Mouse (Mus musculus): Measurements from ENCODE around the gene Myh3. TPM values are rescaled to one million over a fixed set of nuclear protein-coding genes. Genes with fewer than 3 reads are reported as not detected.

The Myh3 gene
- total RNA-seq, 1 experiment from 2014 or later, result not detected

GRCm38 (mm10) chr11:67114901-67115300, 36.8 kb downstream of the Myh3 start:
- no peak for ATAC-seq (replicated peaks in 1 of 2; ENCODE audit: insufficient read depth in 1 of 2, low FRiP score in 2 of 2, low TSS enrichment in 1 of 2, low read depth in 1 of 2, poor library complexity in 2 of 2, severe bottlenecking in 2 of 2)

- no peak for ATAC-seq (replicated peaks in 1 of 2; ENCODE audit: insufficient read depth in 1 of 2, low FRiP score in 2 of 2, low TSS enrichment in 1 of 2, low read depth in 1 of 2, poor library complexity in 2 of 2, severe bottlenecking in 2 of 2)
These were observed 38.6 kb downstream of the Myh3 start for GRCm38 (mm10) chr11:67116725-67117124.

GRCm38 (mm10) chr11:67119539-67120070, 41.5 kb downstream of the Myh3 start:
- ATAC-seq (replicated peaks in 1 of 2; ENCODE audit: insufficient read depth in 1 of 2, low FRiP score in 2 of 2, low TSS enrichment in 1 of 2, low read depth in 1 of 2, poor library complexity in 2 of 2, severe bottlenecking in 2 of 2), result no peak

- no peak for ATAC-seq (replicated peaks in 1 of 2; ENCODE audit: insufficient read depth in 1 of 2, low FRiP score in 2 of 2, low TSS enrichment in 1 of 2, low read depth in 1 of 2, poor library complexity in 2 of 2, severe bottlenecking in 2 of 2)
These were observed 42.7 kb downstream of the Myh3 start for GRCm38 (mm10) chr11:67120697-67121294.

- ATAC-seq (replicated peaks in 1 of 2; ENCODE audit: insufficient read depth in 1 of 2, low FRiP score in 2 of 2, low TSS enrichment in 1 of 2, low read depth in 1 of 2, poor library complexity in 2 of 2, severe bottlenecking in 2 of 2), result no peak
These were observed 46.8 kb downstream of the Myh3 start for GRCm38 (mm10) chr11:67124943-67125342.

GRCm38 (mm10) chr11:67125361-67125760, 47.3 kb downstream of the Myh3 start:
- no peak for ATAC-seq (replicated peaks in 1 of 2; ENCODE audit: insufficient read depth in 1 of 2, low FRiP score in 2 of 2, low TSS enrichment in 1 of 2, low read depth in 1 of 2, poor library complexity in 2 of 2, severe bottlenecking in 2 of 2)

GRCm38 (mm10) chr11:67133526-67133925, 55.4 kb downstream of the Myh3 start:
- no peak for ATAC-seq (replicated peaks in 1 of 2; ENCODE audit: insufficient read depth in 1 of 2, low FRiP score in 2 of 2, low TSS enrichment in 1 of 2, low read depth in 1 of 2, poor library complexity in 2 of 2, severe bottlenecking in 2 of 2)

GRCm38 (mm10) chr11:67134654-67135053, 56.6 kb downstream of the Myh3 start:
- ATAC-seq (replicated peaks in 1 of 2; ENCODE audit: insufficient read depth in 1 of 2, low FRiP score in 2 of 2, low TSS enrichment in 1 of 2, low read depth in 1 of 2, poor library complexity in 2 of 2, severe bottlenecking in 2 of 2), result no peak

- no peak for ATAC-seq (replicated peaks in 1 of 2; ENCODE audit: insufficient read depth in 1 of 2, low FRiP score in 2 of 2, low TSS enrichment in 1 of 2, low read depth in 1 of 2, poor library complexity in 2 of 2, severe bottlenecking in 2 of 2)
These were observed 57.4 kb downstream of the Myh3 start for GRCm38 (mm10) chr11:67135532-67135931.

- no peak for ATAC-seq (replicated peaks in 1 of 2; ENCODE audit: insufficient read depth in 1 of 2, low FRiP score in 2 of 2, low TSS enrichment in 1 of 2, low read depth in 1 of 2, poor library complexity in 2 of 2, severe bottlenecking in 2 of 2)
These were observed 61.5 kb downstream of the Myh3 start for GRCm38 (mm10) chr11:67139556-67139955.

GRCm38 (mm10) chr11:67140175-67140574, 62.1 kb downstream of the Myh3 start:
- ATAC-seq (replicated peaks in 1 of 2; ENCODE audit: insufficient read depth in 1 of 2, low FRiP score in 2 of 2, low TSS enrichment in 1 of 2, low read depth in 1 of 2, poor library complexity in 2 of 2, severe bottlenecking in 2 of 2), result no peak

- no peak for ATAC-seq (replicated peaks in 1 of 2; ENCODE audit: insufficient read depth in 1 of 2, low FRiP score in 2 of 2, low TSS enrichment in 1 of 2, low read depth in 1 of 2, poor library complexity in 2 of 2, severe bottlenecking in 2 of 2)
These were observed 62.9 kb downstream of the Myh3 start for GRCm38 (mm10) chr11:67141031-67141430.

GRCm38 (mm10) chr11:67142047-67142446, 63.9 kb downstream of the Myh3 start:
- no peak for ATAC-seq (replicated peaks in 1 of 2; ENCODE audit: insufficient read depth in 1 of 2, low FRiP score in 2 of 2, low TSS enrichment in 1 of 2, low read depth in 1 of 2, poor library complexity in 2 of 2, severe bottlenecking in 2 of 2)

- ATAC-seq (replicated peaks in 1 of 2; ENCODE audit: insufficient read depth in 1 of 2, low FRiP score in 2 of 2, low TSS enrichment in 1 of 2, low read depth in 1 of 2, poor library complexity in 2 of 2, severe bottlenecking in 2 of 2), result no peak
These were observed 65.0 kb downstream of the Myh3 start for GRCm38 (mm10) chr11:67143065-67143464.

- ATAC-seq (replicated peaks in 1 of 2; ENCODE audit: insufficient read depth in 1 of 2, low FRiP score in 2 of 2, low TSS enrichment in 1 of 2, low read depth in 1 of 2, poor library complexity in 2 of 2, severe bottlenecking in 2 of 2), result no peak
These were observed 65.9 kb downstream of the Myh3 start for GRCm38 (mm10) chr11:67143863-67144498.

- ATAC-seq (replicated peaks in 1 of 2; ENCODE audit: insufficient read depth in 1 of 2, low FRiP score in 2 of 2, low TSS enrichment in 1 of 2, low read depth in 1 of 2, poor library complexity in 2 of 2, severe bottlenecking in 2 of 2), result no peak
These were observed 66.6 kb downstream of the Myh3 start for GRCm38 (mm10) chr11:67144559-67145265.

GRCm38 (mm10) chr11:67145482-67146408, 67.6 kb downstream of the Myh3 start:
- ATAC-seq (replicated peaks in 1 of 2; ENCODE audit: insufficient read depth in 1 of 2, low FRiP score in 2 of 2, low TSS enrichment in 1 of 2, low read depth in 1 of 2, poor library complexity in 2 of 2, severe bottlenecking in 2 of 2), result no peak
